Mouse (Mus musculus) neural tube, embryonic 14.5 days (tissue): Measurements from ENCODE around the gene Gm36028. TPM values are rescaled to one million over a fixed set of nuclear protein-coding genes. Genes with fewer than 3 reads are reported as not detected.

Experiments
- ATAC-seq: fragments of 200-750 bp; cut with Nextera tagmentation; 2 replicates; pipeline ENCODE4 v1.8.0; 2017; ENCODE audit warnings: low read depth, mild to moderate bottlenecking, moderate TSS enrichment, moderate library complexity
- H3K27ac ChIP-seq: fragments of 300-500 bp; sonication (generic); 2 replicates; pipeline ENCODE4 v1.5.1; 2014; ENCODE audit warnings: low read depth, mild to moderate bottlenecking, control low read depth, low read length, moderate library complexity, mixed read lengths
- H3K27me3 ChIP-seq: fragments of 300-500 bp; sonication (generic); 2 replicates; pipeline ENCODE4 v1.6.1; 2014; ENCODE audit warnings: low read length; ENCODE audit not compliant: control insufficient read depth, insufficient read depth
- H3K36me3 ChIP-seq: fragments of 300-500 bp; sonication (generic); 2 replicates; pipeline ENCODE4 v1.6.1; 2014; ENCODE audit warnings: low read length, mixed read lengths; ENCODE audit not compliant: control insufficient read depth, insufficient read depth
- H3K4me1 ChIP-seq: fragments of 300-500 bp; sonication (generic); 2 replicates; pipeline ENCODE4 v1.6.1; 2014; ENCODE audit warnings: low read length; ENCODE audit not compliant: control insufficient read depth, insufficient read depth
- H3K4me2 ChIP-seq: fragments of 300-500 bp; sonication (generic); 2 replicates; pipeline ENCODE4 v1.6.1; 2014; ENCODE audit warnings: mild to moderate bottlenecking, low read depth, low read length, control low read depth
- H3K4me3 ChIP-seq: fragments of 300-500 bp; sonication (generic); 2 replicates; pipeline ENCODE4 v1.5.1; 2014; ENCODE audit warnings: low read depth, low read length, control low read depth, mixed read lengths
- H3K9ac ChIP-seq: fragments of 300-500 bp; sonication (generic); replicated peaks from 2 replicates; pipeline ENCODE4 v1.6.1; 2014; ENCODE audit warnings: low read depth, mild to moderate bottlenecking, control low read depth, low read length, mixed read lengths
- H3K9me3 ChIP-seq: fragments of 300-500 bp; sonication (generic); 2 replicates; pipeline ENCODE4 v1.6.1; 2016; ENCODE audit warnings: low read length; ENCODE audit not compliant: control insufficient read depth
- WGBS: fragments of 180-500 bp; shearing (Covaris S2); extraction: QIAGEN DNeasy Blood & Tissue Kit; methylation state at CpG from one replicate; pipeline ENCODE4 v1.1.7; 2014; 5-methylcytosine and 5-hydroxymethylcytosine counted together
- polyA plus RNA-seq: library from polyadenylated mRNA; unstranded; fragments of >200 nt; fragmentation: Nextera tagmentation; extraction: Ambion mirVana; gene quantifications from 2 replicates; pipeline ENCODE4 v1.2.1, GENCODE M21; 2014

Gene Gm36028
- polyA plus RNA-seq, 1 experiment from 2014 or later, result 0.37 TPM

DNA sequence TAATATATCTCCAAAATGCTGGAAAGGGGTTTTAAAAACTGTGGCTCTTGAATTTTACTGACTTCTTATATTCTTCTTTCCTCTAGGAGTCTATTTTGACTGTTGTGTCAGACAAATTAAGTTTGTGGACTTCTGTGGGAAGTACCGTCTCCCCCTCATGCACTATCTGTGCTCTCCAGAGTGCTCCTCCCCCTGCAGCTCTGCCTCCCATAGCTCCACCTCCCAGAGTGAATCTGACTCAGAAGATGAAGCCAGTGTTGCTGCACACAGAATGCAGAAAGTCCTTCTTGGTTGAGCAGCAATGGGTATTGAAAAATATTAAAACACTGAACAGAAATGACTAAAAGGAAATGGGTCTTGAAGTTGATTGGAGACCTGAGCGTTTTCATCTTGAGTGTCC lies 20.2 kb upstream of the Gm36028 start:
- no peak overlapping the region for H3K4me2 ChIP-seq
- no peaks in the 10 kb centered on the region for H3K9me3 ChIP-seq
- no peak overlapping the region for H3K4me3 ChIP-seq
- 89% methylated on average over 2 of the region's 2 CpGs for WGBS
- H3K9ac ChIP-seq, result no peak overlapping the region
- H3K27me3 ChIP-seq, result no peaks in the 10 kb centered on the region
- H3K4me1 ChIP-seq, result no peaks in the 10 kb centered on the region
- peaks cover 30% of the 10 kb centered on the region; the same call in 1 of the 2 replicates for H3K36me3 ChIP-seq
- H3K27ac ChIP-seq, result no peak overlapping the region
- no peak for ATAC-seq

DNA sequence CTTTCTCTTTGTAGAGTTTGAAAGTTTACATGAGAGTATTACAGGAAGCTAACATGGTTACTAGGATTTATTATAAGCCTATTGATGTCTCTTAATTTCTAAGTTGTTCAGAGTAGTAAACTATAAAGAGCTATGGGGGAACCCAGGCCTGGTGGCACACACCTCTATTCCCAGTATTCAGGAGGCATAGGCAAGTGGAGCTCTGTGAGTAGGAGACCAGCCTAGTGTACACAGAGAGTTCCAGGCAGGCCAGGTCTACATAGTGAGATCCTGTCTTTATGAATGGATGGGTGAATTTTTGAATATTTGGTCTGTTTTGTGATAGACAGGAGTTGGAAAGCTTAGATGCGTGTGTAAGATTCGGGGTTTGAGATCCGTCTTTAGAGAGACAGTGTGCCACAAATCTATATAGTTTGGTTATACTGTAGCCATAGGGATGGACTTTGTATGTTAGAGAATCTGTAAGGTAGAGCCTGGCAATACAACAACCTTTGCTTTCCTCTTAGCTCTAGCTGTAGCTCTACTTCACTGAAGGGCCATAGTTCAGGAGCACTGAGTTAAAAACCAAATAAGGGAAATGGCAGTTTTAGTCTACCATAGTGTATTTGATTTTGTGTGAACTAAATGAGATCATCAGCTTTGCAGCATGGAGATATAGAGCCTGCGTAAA lies 18.9 kb upstream of the Gm36028 start:
- H3K9me3 ChIP-seq, result no peaks in the 10 kb centered on the region

DNA sequence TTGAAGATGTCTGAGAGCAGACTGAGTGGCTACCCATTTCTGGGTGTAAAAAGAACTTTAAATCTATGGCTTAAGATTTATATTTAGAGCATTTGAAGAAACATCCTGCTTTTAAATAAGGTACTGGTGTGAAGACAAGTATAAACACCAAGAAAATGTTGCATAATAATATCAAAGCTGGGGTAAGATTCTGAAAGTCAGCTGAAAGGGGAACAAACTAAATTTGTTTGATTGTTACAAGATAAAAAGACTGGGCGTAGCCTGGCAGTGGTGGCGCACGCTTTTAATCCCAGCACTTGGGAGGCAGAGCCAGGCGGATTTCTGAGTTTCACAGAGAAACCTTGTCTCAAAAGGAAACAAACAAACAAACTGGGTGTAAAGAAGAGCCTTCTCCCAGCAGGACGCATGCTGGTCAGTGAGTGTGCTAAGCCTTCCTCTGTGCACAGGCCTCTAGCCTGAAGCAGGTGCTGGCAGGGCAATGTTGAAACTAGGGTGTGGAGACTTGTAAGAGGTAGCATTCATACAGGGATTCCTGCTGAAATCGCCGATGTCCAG lies 18.1 kb upstream of the Gm36028 start:
- no peak for ATAC-seq
- Histone ChIP-seq H3K36me3 (peaks cover 28% of the 10 kb centered on the region; the same call in 1 of the 2 replicates), H3K4me2 (no peak overlapping the region), H3K4me1 (no peaks in the 10 kb centered on the region), H3K27me3 (no peaks in the 10 kb centered on the region), H3K9ac (no peak overlapping the region), H3K4me3 (no peak overlapping the region), H3K9me3 (no peaks in the 10 kb centered on the region), H3K27ac (no peak overlapping the region)
- WGBS, result 88% methylated on average over 7 of the region's 7 CpGs

More for the DNA sequence above, 18.9 kb upstream of the Gm36028 start:
- 97% methylated on average over 4 of the region's 4 CpGs for WGBS
- H3K4me3 ChIP-seq, result no peak overlapping the region
- H3K9ac ChIP-seq, result no peak overlapping the region
- no peaks in the 10 kb centered on the region for H3K4me1 ChIP-seq
- no peaks in the 10 kb centered on the region for H3K27me3 ChIP-seq
- no peak for ATAC-seq
- H3K36me3 ChIP-seq, result peaks cover 30% of the 10 kb centered on the region; the same call in 1 of the 2 replicates
- no peak overlapping the region for H3K4me2 ChIP-seq
- H3K27ac ChIP-seq, result no peak overlapping the region

DNA sequence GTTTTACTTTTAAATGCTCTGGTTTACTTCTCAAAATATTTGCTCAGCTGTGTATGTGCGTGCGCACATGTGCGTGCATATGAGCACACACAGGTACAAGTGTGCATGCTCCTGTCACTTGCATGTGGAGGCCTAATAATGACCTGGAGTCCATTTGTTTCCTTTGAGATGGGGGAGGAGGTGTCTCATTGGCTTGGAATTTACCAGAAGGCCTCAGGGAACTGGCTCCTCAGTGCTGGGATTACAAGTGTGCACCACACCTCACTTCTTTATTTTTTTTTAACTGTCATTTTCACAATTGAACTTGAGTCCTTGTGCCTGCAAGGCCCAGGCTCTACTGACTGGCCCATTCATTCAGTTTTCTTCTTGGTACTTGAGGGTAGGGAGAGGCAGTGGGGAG lies 16.5 kb upstream of the Gm36028 start:
- no peak overlapping the region for H3K4me3 ChIP-seq
- 98% methylated on average over 3 of the region's 3 CpGs for WGBS
- H3K36me3 ChIP-seq, result peaks cover 15% of the 10 kb centered on the region; the same call in 1 of the 2 replicates
- H3K9me3 ChIP-seq, result no peaks in the 10 kb centered on the region
- 0 out of 2 replicates have a peak, but pooled peaks cover 3% of the 10 kb centered on the region for H3K4me1 ChIP-seq
- no peaks in the 10 kb centered on the region for H3K27me3 ChIP-seq
- H3K27ac ChIP-seq, result no peak overlapping the region
- H3K4me2 ChIP-seq, result no peak overlapping the region
- ATAC-seq, result no peak
- no peak overlapping the region for H3K9ac ChIP-seq

DNA sequence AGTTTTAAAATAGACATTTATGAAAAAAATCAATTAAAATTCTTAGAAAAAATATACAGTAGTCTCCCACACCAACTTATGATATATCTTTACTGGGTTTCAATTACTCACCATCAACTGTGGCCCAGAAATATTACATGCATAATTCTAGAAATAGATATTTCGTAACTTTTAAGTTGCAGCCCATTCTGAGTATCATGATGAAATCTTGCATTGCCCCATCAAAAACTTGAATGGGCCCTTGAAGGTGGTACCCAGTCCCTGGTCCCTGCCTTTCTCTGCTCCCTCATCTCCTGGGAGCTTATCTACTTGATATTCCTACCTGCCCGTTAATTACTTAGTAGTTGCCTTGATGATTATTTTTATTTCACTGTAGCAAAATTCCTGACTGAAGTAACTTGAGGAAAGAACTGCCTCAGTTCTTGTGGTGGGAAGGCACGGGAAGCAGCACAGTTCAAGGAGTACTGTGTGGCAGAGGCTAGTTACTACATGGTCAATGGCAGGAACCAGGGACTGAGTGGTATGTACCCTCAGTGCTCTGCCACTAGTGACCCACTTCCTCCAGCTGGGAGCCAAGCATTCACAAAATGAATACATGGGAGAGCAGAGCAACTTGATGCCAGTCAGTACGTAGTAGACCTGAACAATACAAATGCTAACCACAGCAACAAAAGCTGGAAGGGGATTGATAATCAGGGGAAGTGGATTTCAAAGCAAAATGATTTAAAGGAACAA lies 13.7 kb upstream of the Gm36028 start:
- H3K27ac ChIP-seq, result no peak overlapping the region
- H3K9ac ChIP-seq, result no peak overlapping the region
- no peak overlapping the region for H3K4me2 ChIP-seq
- no peaks in the 10 kb centered on the region for H3K9me3 ChIP-seq
- no peak for ATAC-seq
- H3K4me1 ChIP-seq, result peaks cover 22% of the 10 kb centered on the region
- WGBS, result 81% methylated on average over 4 of the region's 4 CpGs
- no peak overlapping the region for H3K4me3 ChIP-seq
- H3K36me3 ChIP-seq, result peaks cover 7% of the 10 kb centered on the region; the same call in 1 of the 2 replicates
- H3K27me3 ChIP-seq, result no peaks in the 10 kb centered on the region

DNA sequence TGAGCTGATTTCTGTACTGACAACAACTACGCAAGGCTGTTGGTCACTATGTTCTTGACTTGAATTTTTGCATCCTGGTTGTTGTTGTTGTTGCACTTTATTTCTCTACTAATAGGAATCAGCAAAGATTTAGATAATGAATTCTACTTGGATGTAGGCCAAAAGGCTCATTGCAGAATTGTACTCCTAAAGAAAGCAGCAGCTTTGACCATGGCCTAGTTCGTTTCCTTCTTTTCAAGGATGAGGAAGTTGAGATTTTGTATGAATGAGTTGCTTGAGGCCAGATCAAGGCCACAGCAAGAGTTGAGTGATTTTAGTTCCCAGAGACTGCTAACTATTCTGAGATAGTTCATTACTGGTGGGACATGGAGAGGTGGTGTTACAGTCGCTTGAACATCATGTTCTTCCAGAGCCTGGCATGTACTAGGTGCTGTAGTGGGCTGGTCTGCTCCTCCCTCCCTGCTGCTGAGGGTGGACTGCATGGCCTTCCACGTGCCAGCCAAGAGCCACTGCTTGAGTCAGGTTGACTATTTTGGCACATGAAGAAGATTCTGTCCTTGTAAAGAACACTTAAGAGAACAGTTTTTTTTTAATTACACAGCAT lies 10.3 kb upstream of the Gm36028 start:
- H3K27ac ChIP-seq, result no peak overlapping the region
- no peak overlapping the region for H3K4me3 ChIP-seq
- 78% methylated on average over 4 of the region's 4 CpGs for WGBS
- ATAC-seq, result no peak
- peak overlapping the region; percentile 25; the same call in 1 of the 2 replicates for H3K4me2 ChIP-seq
- no peaks in the 10 kb centered on the region for H3K36me3 ChIP-seq
- H3K27me3 ChIP-seq, result no peaks in the 10 kb centered on the region
- no peak overlapping the region for H3K9ac ChIP-seq
- no peaks in the 10 kb centered on the region for H3K9me3 ChIP-seq
- H3K4me1 ChIP-seq, result peaks cover 22% of the 10 kb centered on the region

DNA sequence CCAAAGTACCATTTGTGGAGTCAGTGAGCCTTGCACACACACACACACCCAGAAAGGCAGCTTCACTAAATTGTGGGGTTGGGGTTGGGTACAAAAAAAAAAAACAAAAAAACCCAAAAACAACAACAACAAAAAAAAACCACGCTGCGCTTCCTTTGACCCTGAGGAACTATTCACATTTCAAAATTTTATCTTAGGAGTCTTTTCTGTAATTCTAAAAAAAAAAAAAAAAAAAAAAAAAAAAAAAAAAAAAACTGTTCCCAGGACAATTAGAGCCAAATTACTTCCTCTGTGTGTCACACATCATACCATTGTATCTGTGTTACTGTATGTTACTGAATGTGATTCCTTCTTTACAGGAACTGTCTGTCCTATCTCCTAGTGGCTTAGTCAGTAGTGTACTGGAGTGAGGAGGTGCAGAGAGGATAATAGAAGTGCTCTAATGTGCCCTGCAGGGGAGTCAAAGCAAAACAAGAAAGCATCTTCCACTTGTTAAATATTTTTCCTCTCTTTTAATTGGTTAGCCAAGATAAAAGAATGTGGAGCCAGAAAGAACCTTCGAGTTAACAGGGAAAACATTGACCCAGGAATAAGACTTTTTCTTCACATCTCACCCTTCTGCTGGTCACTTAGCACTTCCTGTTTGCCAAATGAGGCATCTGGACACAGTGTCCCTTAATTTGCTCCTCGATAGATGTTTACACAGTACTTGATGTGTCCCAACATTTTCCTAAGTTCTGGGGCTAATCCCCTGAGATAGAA lies 8.7 kb upstream of the Gm36028 start:
- WGBS, result 39% methylated on average over 4 of the region's 4 CpGs
- Histone ChIP-seq H3K9me3 (no peaks in the 10 kb centered on the region), H3K27ac (peak overlapping the region; percentile 100), H3K36me3 (no peaks in the 10 kb centered on the region), H3K4me3 (peak overlapping the region; percentile 84), H3K27me3 (no peaks in the 10 kb centered on the region), H3K4me1 (peaks cover 22% of the 10 kb centered on the region), H3K4me2 (peak overlapping the region; percentile 76), H3K9ac (peak overlapping the region; percentile 95)
- ATAC-seq, result no peak

DNA sequence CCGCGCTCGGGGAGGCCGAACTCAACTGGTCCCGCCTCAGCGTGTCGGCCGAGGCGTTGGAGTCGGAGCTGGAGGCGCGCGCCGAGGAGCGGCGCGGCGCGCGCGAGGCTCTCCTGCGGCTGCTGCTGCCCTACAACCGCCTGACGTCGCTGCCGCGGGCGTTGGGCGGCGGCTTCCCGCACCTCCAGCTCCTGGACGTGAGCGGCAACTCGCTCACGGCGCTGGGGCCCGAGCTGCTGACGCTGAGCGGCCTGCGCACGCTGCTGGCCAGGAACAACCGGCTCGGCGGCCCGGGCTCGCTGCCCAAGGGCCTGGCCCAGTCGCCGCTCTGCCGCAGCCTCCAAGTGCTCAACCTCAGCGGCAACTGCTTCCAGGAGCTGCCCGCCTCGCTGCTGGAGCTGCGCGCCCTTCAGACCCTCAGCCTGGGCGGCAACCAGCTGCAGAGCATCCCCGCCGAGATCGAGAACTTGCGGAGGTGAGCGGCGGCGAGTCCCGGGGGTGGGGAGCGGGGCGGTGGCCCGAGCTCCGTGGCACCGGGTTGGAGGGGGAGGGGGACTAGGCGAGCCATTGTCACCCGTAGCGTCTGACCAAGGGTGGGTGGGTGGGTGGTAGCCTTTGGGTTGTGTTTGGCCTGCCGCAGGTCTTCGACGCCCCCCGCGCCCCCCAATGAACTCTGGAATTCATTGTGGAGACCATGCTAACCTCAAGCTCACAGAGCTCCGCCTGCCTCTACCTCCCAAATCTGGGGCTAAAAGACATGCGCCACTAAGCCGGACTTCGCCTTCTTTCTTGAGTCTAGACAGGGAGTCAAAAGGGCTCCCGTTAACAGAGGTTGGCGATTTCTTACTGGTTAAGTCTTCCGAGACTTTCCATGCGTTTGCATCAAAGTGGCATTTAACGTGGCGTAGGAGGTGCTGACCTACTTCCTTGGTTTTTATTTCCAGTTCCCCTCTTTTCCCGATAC lies 7.8 kb upstream of the Gm36028 start:
- H3K9ac ChIP-seq, result peak overlapping the region; percentile 95
- peak; percentile 80 for ATAC-seq
- peak overlapping the region; percentile 84 for H3K4me3 ChIP-seq
- H3K27me3 ChIP-seq, result no peaks in the 10 kb centered on the region
- no peaks in the 10 kb centered on the region for H3K9me3 ChIP-seq
- H3K36me3 ChIP-seq, result no peaks in the 10 kb centered on the region
- peak overlapping the region; percentile 76 for H3K4me2 ChIP-seq
- peak overlapping the region; percentile 100 for H3K27ac ChIP-seq
- under 1% methylated on average over 62 of the region's 87 CpGs for WGBS
- H3K4me1 ChIP-seq, result peaks cover 22% of the 10 kb centered on the region
